Mouse (Mus musculus): Measurements from ENCODE around the gene Sparc.

- TF ChIP-seq POLR2A (IDR thresholded peaks at IDR 0.05; ENCODE audit: borderline replicate concordance, low read depth, low read length) (no peak), CTCF (IDR thresholded peaks at IDR 0.05; ENCODE audit: low read depth, low read length) (no peak)
These were observed 9.6 kb downstream of the Sparc start for GRCm38 (mm10) chr11:55413416-55413796.

Data from bone marrow macrophage, adult 2 months (primary cell).